In genomic region chr5:89872661-89873060, GRCm38 (mm10) we compare ENCODE assay signal across 26 mouse cellular contexts.
"Had no signal": no experiment of that assay in that cellular context is flagged by ENCODE, and none has a peak within 500 bp of the region (broad histone marks: within the 10 kb centered on the region; RNA-seq: fewer than 3 reads in every experiment).

No protein-coding gene starts in this region.

- H3K4me1 ChIP-seq: hindbrain, embryonic 13.5 days; hindbrain, embryonic 15.5 days; intestine, embryonic 15.5 days; kidney, embryonic 15.5 days; limb, embryonic 15.5 days; liver, embryonic 12.5 days had no signal

- DNase-seq: gastrocnemius, postnatal 14 days; gastrocnemius, postnatal 36 days; heart, adult 11 months; heart, adult 2 months; heart, postnatal 14 days; heart, postnatal 36 days; kidney, adult 11 months; kidney, adult 2 months; kidney, adult 9 months; kidney, postnatal 14 days; kidney, postnatal 36 days; layer of hippocampus, adult 9-11 months; layer of hippocampus, postnatal 36 days; left cerebral cortex, postnatal 4 days had no signal

- H3K9ac ChIP-seq: heart, embryonic 13.5 days; heart, embryonic 15.5 days; hindbrain, embryonic 13.5 days; hindbrain, embryonic 15.5 days; intestine, embryonic 15.5 days; kidney, embryonic 15.5 days; limb, embryonic 12.5 days; limb, embryonic 15.5 days; liver, embryonic 12.5 days had no signal

- H3K36me3 ChIP-seq: heart, embryonic 13.5 days; heart, embryonic 15.5 days; hindbrain, embryonic 13.5 days; hindbrain, embryonic 15.5 days; intestine, embryonic 15.5 days; kidney, embryonic 15.5 days; limb, embryonic 12.5 days; limb, embryonic 15.5 days; liver, embryonic 12.5 days had no signal

- ATAC-seq: hindbrain, postnatal 0 days; intestine, embryonic 15.5 days; liver, embryonic 12.5 days had no signal

- H3K27ac ChIP-seq: heart, adult 2 months; heart, embryonic 13.5 days; heart, embryonic 15.5 days; hindbrain, embryonic 13.5 days; hindbrain, embryonic 15.5 days; hindbrain, postnatal 0 days; intestine, embryonic 15.5 days; kidney, embryonic 15.5 days; kidney, postnatal 0 days; limb, embryonic 12.5 days; limb, embryonic 15.5 days; liver, embryonic 12.5 days had no signal

- H3K4me2 ChIP-seq: heart, embryonic 11.5 days; heart, embryonic 13.5 days; heart, embryonic 15.5 days; hindbrain, embryonic 13.5 days; hindbrain, embryonic 15.5 days; intestine, embryonic 15.5 days; kidney, embryonic 15.5 days; limb, embryonic 12.5 days; limb, embryonic 15.5 days; liver, embryonic 12.5 days had no signal

- H3K9me3 ChIP-seq: heart, embryonic 13.5 days; heart, embryonic 15.5 days; hindbrain, embryonic 13.5 days; hindbrain, embryonic 15.5 days; intestine, embryonic 15.5 days; kidney, embryonic 15.5 days; limb, embryonic 12.5 days; limb, embryonic 15.5 days; liver, embryonic 12.5 days had no signal

- H3K4me3 ChIP-seq: heart, adult 2 months; heart, embryonic 13.5 days; heart, embryonic 15.5 days; hindbrain, embryonic 13.5 days; hindbrain, embryonic 15.5 days; intestine, embryonic 15.5 days; kidney, embryonic 15.5 days; limb, embryonic 12.5 days; limb, embryonic 15.5 days; liver, embryonic 12.5 days had no signal

- H3K27me3 ChIP-seq: heart, embryonic 13.5 days; heart, embryonic 15.5 days; hindbrain, embryonic 13.5 days; hindbrain, embryonic 15.5 days; intestine, embryonic 15.5 days; limb, embryonic 12.5 days; limb, embryonic 15.5 days; liver, embryonic 12.5 days had no signal
